Mouse (Mus musculus) Muller cell, postnatal 12 days (primary cell): ENCODE data around the gene Pim1.

Experiments used
- DNase-seq: peaks from one replicate; pipeline ENCODE4 v3.0.0-alpha.2; 2015; ENCODE audit errors: inconsistent ontology term

Gene Pim1

GRCm38 (mm10) chr17:29528568-29529187 lies 38.1 kb downstream of the Pim1 start:
- DNase-seq = no peak

- no peak for DNase-seq
Observed at GRCm38 (mm10) chr17:29530508-29530907, 40.0 kb downstream of the Pim1 start.

GRCm38 (mm10) chr17:29531278-29531677 lies 40.7 kb downstream of the Pim1 start:
- DNase-seq = no peak

GRCm38 (mm10) chr17:29531757-29532384 lies 41.3 kb downstream of the Pim1 start:
- peak; percentile 31 for DNase-seq

GRCm38 (mm10) chr17:29533866-29534265 lies 43.3 kb downstream of the Pim1 start:
- no peak for DNase-seq

GRCm38 (mm10) chr17:29540426-29540825 lies 49.9 kb downstream of the Pim1 start:
- DNase-seq = no peak

- DNase-seq = peak; percentile 64
Observed at GRCm38 (mm10) chr17:29541419-29541818, 50.9 kb downstream of the Pim1 start.

- DNase-seq = no peak
Observed at GRCm38 (mm10) chr17:29542831-29543690, 52.5 kb downstream of the Pim1 start.

- no peak for DNase-seq
Observed at GRCm38 (mm10) chr17:29544064-29544463, 53.5 kb downstream of the Pim1 start.

GRCm38 (mm10) chr17:29545241-29545640 lies 54.7 kb downstream of the Pim1 start:
- no peak for DNase-seq
